Mouse (Mus musculus) kidney, embryonic 14.5 days (tissue): Measurements from ENCODE around the gene Snx32. TPM values are rescaled to one million over a fixed set of nuclear protein-coding genes. Genes with fewer than 3 reads are reported as not detected.
A peak's percentile ranks its signal among the peaks of the same experiment; 100 is the strongest.

Source experiments
- ATAC-seq: fragments of 200-750 bp; cut with Nextera tagmentation; 2 replicates; pipeline ENCODE4 v1.8.0; 2017; ENCODE audit warnings: moderate number of reproducible peaks, mild to moderate bottlenecking, moderate TSS enrichment, moderate library complexity; ENCODE audit not compliant: low FRiP score, low TSS enrichment
- H3K27ac ChIP-seq: fragments of 300-500 bp; sonication (generic); 2 replicates; pipeline ENCODE4 v1.5.1; 2014; ENCODE audit warnings: low read depth, mild to moderate bottlenecking, low read length, moderate library complexity, mixed read lengths
- H3K27me3 ChIP-seq: fragments of 300-500 bp; sonication (generic); 2 replicates; pipeline ENCODE4 v1.6.1; 2014; ENCODE audit warnings: mild to moderate bottlenecking, low read length; ENCODE audit not compliant: control insufficient read depth, insufficient read depth
- H3K36me3 ChIP-seq: fragments of 300-500 bp; sonication (generic); 2 replicates; pipeline ENCODE4 v1.6.1; 2014; ENCODE audit warnings: low read length, mixed read lengths; ENCODE audit not compliant: control insufficient read depth, insufficient read depth
- H3K4me1 ChIP-seq: fragments of 300-500 bp; sonication (generic); 2 replicates; pipeline ENCODE4 v1.6.1; 2014; ENCODE audit warnings: low read length, mixed read lengths; ENCODE audit not compliant: control insufficient read depth, insufficient read depth
- H3K4me2 ChIP-seq: fragments of 300-500 bp; sonication (generic); replicated peaks from 2 replicates; pipeline ENCODE4 v1.6.1; 2014; ENCODE audit warnings: low read depth, mild to moderate bottlenecking, low read length
- H3K4me3 ChIP-seq: fragments of 300-500 bp; sonication (generic); 2 replicates; pipeline ENCODE4 v1.5.1; 2014; ENCODE audit warnings: mild to moderate bottlenecking, low read length
- H3K9ac ChIP-seq: fragments of 300-500 bp; sonication (generic); 2 replicates; pipeline ENCODE4 v1.6.1; 2014; ENCODE audit warnings: low read depth, mild to moderate bottlenecking, low read length, moderate library complexity
- H3K9me3 ChIP-seq: fragments of 300-500 bp; sonication (generic); 2 replicates; pipeline ENCODE4 v1.6.1; 2016; ENCODE audit warnings: low read length; ENCODE audit not compliant: control insufficient read depth
- WGBS: fragments of 180-500 bp; shearing (Covaris S2); extraction: QIAGEN DNeasy Blood & Tissue Kit; methylation state at CpG from one replicate; pipeline ENCODE4 v1.1.7; 2014; 5-methylcytosine and 5-hydroxymethylcytosine counted together
- polyA plus RNA-seq: library from polyadenylated mRNA; unstranded; fragments of >200 nt; fragmentation: Nextera tagmentation; extraction: Ambion mirVana; gene quantifications from 2 replicates; pipeline ENCODE4 v1.2.1, GENCODE M21; 2014

Gene Snx32
- polyA plus RNA-seq, 1 experiment from 2014 or later = 6.5 TPM

DNA sequence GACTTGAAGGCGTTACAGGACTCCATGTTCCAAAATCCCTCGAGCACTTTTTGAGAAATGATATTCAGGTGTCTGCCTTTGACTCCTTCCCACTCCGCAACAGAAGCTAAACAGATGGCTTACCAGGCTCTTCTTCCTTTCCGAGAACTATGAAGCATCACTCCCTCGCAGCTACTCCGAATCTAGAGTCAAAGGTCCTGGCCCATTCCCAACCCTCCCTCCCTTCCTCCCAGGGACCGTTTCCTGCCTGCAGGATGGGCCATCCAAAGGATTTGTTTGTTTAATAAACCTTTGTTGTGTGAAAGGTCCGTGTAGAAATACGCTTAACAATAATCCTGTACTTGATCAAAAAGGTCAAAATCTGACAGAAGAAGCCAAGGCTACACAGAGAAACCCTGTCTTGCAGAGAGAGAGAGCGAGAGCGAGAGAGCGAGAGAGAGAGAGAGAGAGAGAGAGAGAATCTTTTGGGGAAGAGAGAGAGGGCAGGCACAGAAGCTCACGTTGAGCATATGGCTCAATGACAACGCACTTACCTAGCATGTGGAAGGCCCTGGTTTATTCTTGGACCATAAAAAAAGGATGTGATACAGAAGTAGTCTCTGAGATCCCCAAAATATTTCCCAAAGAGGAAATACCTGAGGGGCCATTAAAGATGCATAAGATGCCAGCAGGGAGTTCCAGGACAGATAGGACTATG lies 52.4 kb downstream of the Snx32 start, which contains the start of gene Ccdc85b:
Gene Ccdc85b (minus strand): TSS at position 149 of the 697 bp plus-strand sequence.
- Histone ChIP-seq H3K9ac (peak within 1 kb of the TSS; percentile 85), H3K4me3 (peak within 1 kb of the TSS; percentile 77), H3K36me3 (peaks cover 21% of the 10 kb centered on the region), H3K4me1 (peaks cover 34% of the 10 kb centered on the region; the same call in 1 of the 2 replicates), H3K27ac (peak within 1 kb of the TSS; percentile 89), H3K4me2 (peak within 1 kb of the TSS; percentile 98), H3K27me3 (no peaks in the 10 kb centered on the region), H3K9me3 (no peaks in the 10 kb centered on the region)
- ATAC-seq = no peak
- WGBS = 13% methylated on average over 14 of the region's 14 CpGs

DNA sequence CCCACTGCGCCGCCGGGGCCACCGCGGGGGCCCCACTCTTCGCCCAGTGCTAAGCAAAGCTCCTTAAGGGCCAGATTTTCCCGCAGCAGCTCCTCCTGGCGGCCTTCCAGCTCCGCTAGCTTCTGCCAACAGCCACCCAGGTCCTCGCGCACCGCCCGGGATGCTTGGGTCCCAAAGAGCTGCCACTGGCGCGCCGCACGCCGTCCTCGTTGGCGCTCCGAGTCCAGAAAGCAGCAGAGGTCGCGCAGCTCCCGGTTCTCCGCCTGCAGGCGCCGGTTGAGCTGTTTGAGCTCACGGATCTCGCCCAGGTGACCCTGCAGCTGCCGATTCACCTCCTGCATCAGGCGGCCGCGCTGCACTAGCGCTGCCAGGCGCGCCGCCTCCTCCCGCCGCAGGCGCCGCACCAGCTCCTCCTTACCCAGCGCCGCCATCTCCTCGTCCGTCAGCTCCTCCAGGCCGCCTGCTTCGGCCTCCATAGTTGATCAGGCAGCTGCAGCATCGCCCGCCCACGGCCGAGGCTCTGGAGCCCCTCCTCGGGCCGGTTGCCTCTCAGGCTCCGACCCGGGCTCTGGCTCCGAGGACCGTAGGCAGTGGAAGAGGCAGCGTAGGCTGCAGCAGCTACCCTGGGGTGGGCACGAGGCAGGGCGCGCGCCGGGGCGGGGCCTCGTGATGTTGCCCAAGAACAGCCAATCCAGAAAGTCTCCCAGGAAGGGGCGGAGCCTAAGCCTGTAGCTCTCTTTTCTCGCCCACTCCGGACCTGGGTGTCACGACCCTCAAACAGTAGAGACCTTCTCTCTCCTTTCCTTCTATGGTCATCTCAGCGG lies 53.2 kb downstream of the Snx32 start:
- ATAC-seq = peak; percentile 91
- H3K27me3 ChIP-seq = no peaks in the 10 kb centered on the region
- H3K9ac ChIP-seq = peak overlapping the region; percentile 85
- peak overlapping the region; percentile 77 for H3K4me3 ChIP-seq
- WGBS = under 1% methylated on average over 64 of the region's 70 CpGs
- peaks cover 34% of the 10 kb centered on the region; the same call in 1 of the 2 replicates for H3K4me1 ChIP-seq
- peaks cover 14% of the 10 kb centered on the region for H3K36me3 ChIP-seq
- no peaks in the 10 kb centered on the region for H3K9me3 ChIP-seq
- H3K27ac ChIP-seq = peak overlapping the region; percentile 89
- peak overlapping the region; percentile 98 for H3K4me2 ChIP-seq

DNA sequence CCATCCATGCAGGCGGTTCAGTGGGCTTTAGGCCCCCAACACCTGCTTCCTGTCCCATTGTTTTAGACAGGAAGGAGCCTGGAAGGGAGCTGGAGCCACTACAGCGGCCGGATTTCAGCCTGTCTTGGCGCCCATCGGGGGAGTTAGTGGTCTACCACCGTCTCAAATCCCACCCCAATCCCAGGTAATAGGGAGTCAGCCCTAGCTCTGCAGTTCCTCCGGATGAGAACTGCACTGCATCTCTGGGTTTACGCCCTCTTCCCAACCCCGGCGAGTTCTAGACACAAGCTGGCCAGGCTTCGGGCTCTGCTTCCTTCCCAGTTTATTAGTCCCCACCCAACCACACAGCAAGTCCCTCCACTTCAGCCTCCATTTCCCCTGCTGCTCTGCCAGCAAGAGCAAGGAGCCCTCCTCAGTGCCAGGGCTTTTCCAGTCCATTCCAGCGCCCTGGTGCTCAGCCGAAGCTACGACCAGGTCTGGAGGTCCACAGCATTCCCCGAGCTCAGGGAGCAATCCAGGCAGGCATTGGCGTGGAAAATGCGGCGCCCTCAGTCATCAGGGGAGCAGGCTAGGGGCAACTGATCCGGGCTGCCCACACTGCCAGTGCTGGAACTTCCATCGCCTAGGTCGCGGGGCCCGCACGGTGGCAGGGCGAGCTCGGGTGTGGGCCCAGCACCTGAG lies 54.0 kb downstream of the Snx32 start:
- H3K4me3 ChIP-seq = peak overlapping the region; percentile 77
- H3K27ac ChIP-seq = peak overlapping the region; percentile 89
- peak overlapping the region; percentile 85 for H3K9ac ChIP-seq
- 2% methylated on average over 20 of the region's 26 CpGs for WGBS
- H3K4me1 ChIP-seq = peaks cover 32% of the 10 kb centered on the region; the same call in 1 of the 2 replicates
- H3K36me3 ChIP-seq = peaks cover 10% of the 10 kb centered on the region
- no peaks in the 10 kb centered on the region for H3K9me3 ChIP-seq
- no peaks in the 10 kb centered on the region for H3K27me3 ChIP-seq
- no peak for ATAC-seq
- H3K4me2 ChIP-seq = peak overlapping the region; percentile 98

DNA sequence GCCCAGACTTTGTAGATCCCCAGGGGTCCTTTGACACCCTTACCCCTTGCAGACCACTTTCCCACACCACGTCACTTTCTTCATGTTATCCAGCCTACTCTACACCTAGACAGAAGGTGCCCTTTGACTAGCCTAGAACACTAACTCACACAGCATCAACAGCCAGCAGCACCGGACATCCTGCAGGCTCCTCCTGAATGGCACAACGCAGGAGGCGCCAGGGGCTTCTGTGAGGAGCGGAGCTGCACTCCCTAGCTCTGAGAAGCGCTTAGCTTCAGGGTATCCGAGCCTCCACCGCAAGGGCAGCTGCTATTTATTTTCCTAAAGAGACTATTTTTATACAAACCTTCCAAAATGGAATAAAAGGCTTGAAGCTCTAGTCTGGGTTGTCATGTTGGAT lies 54.8 kb downstream of the Snx32 start:
- Histone ChIP-seq H3K27me3 (no peaks in the 10 kb centered on the region), H3K4me3 (peak overlapping the region; percentile 77), H3K4me1 (peaks cover 27% of the 10 kb centered on the region; the same call in 1 of the 2 replicates), H3K9me3 (no peaks in the 10 kb centered on the region), H3K9ac (peak overlapping the region; percentile 85), H3K27ac (no peak overlapping the region; the same call in 1 of the 2 replicates), H3K4me2 (peak overlapping the region; percentile 98), H3K36me3 (peaks cover 10% of the 10 kb centered on the region)
- ATAC-seq = no peak
- 61% methylated on average over 8 of the region's 8 CpGs for WGBS

DNA sequence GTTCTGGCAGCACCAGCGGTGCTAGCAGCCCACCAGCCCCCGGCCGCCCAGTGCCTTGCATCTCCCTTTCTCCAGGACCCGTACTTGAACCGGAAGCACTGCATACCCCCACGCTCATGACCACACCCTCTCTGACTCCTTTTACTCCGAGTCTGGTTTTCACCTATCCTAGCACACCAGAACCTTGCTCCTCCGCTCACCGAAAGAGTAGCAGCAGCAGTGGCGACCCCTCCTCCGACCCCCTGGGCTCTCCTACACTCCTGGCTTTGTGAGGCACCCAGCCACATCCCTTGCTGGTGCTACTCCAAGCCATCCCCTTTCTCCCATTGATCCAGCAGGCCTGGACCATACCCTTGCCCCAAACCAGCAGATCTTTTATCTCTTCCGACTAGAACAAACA lies 55.3 kb downstream of the Snx32 start:
- no peaks in the 10 kb centered on the region for H3K27me3 ChIP-seq
- peak overlapping the region; percentile 98 for H3K4me2 ChIP-seq
- no peak for ATAC-seq
- H3K4me1 ChIP-seq = peaks cover 27% of the 10 kb centered on the region; the same call in 1 of the 2 replicates
- H3K4me3 ChIP-seq = peak overlapping the region; percentile 77
- 71% methylated on average over 12 of the region's 12 CpGs for WGBS
- H3K27ac ChIP-seq = no peak overlapping the region
- H3K36me3 ChIP-seq = peaks cover 10% of the 10 kb centered on the region
- no peak overlapping the region for H3K9ac ChIP-seq
- no peaks in the 10 kb centered on the region for H3K9me3 ChIP-seq

DNA sequence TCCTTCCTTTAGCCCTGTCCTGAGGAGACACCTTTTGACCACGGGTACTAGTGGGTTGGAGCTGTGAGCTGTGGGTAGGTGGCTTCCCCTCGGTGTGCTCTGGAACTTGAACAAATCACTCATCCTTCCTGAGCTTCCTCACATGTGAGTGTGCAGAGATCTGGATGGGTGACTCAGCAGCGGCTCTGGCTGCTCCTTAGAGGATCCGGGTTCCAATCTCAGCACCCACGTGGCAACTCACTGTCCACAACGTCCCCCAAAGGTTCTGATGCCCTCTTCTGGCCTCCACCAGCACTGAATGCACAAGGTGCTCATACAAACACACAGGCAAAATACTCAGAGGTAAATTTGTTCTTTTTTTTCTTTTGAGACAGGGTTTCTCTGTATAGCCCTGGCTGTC lies 58.6 kb downstream of the Snx32 start:
- no peak overlapping the region for H3K9ac ChIP-seq
- H3K4me3 ChIP-seq = no peak overlapping the region
- H3K27me3 ChIP-seq = peaks cover 27% of the 10 kb centered on the region
- no peak for ATAC-seq
- peaks cover 10% of the 10 kb centered on the region for H3K36me3 ChIP-seq
- 78% methylated on average over 6 of the region's 6 CpGs for WGBS
- H3K27ac ChIP-seq = no peak overlapping the region
- H3K9me3 ChIP-seq = no peaks in the 10 kb centered on the region
- no peak overlapping the region for H3K4me2 ChIP-seq
- peaks cover 27% of the 10 kb centered on the region; the same call in 1 of the 2 replicates for H3K4me1 ChIP-seq

DNA sequence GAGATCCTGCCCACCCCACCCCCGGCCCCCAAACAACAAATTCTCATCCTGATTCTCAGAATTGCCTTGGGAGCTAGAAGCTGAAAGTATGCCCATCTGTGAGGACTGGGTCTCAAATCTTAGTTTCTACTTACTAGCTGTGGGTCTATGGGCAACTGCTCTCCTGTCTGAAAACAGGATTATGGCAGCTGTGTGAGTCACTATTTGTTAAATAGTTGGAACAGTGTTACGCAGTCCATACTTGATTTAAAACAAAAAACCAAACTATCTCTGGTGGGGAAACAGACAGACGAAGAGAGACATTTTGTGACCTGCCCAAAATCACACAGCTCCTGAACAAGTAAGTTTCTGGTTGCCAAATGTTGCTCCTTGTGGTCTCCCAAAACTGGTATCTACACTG lies 60.7 kb downstream of the Snx32 start:
- Histone ChIP-seq H3K36me3 (peaks cover 10% of the 10 kb centered on the region), H3K27me3 (peaks cover 30% of the 10 kb centered on the region)
- WGBS = 90% methylated on average over 3 of the region's 3 CpGs

DNA sequence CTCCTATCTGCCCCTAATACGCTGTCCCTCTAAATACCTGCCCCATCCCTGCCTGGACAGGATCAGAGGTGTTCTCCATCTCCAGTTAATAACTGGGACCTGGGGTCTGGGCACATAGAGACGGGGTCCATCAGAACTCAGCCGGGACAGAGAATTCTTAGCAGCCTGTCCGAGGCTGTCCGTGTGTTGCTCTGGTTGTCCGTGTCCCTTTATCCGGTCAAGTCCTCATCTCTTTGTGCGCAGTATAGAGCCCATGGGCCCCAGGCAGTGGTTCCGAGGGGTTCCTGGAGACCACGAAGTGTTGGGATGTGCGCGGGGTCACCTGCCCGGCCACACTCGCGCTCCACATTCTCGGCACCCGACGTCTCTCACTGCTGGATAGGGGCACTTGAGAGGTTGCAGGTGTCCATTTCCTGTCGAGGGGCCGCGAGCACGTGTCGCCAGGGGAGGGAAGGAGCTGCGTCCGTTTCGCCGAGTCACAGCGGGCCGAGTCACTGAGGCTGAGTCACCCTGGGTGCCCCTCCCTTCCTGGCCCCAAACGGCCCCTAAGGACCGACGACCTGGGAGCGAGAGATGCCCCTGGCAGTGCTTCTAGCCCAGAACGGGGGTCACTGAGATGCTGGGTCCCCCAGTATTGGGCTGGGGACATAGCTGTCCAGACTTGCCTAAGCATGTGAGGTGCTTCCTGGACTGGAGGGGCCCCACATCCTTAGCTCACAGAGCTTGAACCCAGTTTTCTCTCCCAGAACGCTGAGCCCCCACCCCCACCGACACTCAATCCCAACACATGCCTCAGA lies 61.8 kb downstream of the Snx32 start:
- no peak; the same call in 1 of the 2 replicates for ATAC-seq
- WGBS = 6% methylated on average over 36 of the region's 36 CpGs
- H3K27me3 ChIP-seq = peaks cover 30% of the 10 kb centered on the region

More for the DNA sequence above, 60.7 kb downstream of the Snx32 start:
- ATAC-seq = no peak
- no peaks in the 10 kb centered on the region for H3K9me3 ChIP-seq
- no peak overlapping the region for H3K9ac ChIP-seq
- no peak overlapping the region for H3K4me3 ChIP-seq
- H3K27ac ChIP-seq = no peak overlapping the region
- H3K4me2 ChIP-seq = no peak overlapping the region
- peaks cover 7% of the 10 kb centered on the region; the same call in 1 of the 2 replicates for H3K4me1 ChIP-seq

More for the DNA sequence above, 61.8 kb downstream of the Snx32 start:
- Histone ChIP-seq H3K9me3 (no peaks in the 10 kb centered on the region), H3K4me1 (no peaks in the 10 kb centered on the region; the same call in 1 of the 2 replicates), H3K4me3 (peak overlapping the region; percentile 52), H3K27ac (no peak overlapping the region), H3K9ac (no peak overlapping the region), H3K36me3 (no peaks in the 10 kb centered on the region), H3K4me2 (peak overlapping the region; percentile 90)
